Comparison of ENCODE assay signal across 15 mouse cellular contexts in the genomic region with DNA sequence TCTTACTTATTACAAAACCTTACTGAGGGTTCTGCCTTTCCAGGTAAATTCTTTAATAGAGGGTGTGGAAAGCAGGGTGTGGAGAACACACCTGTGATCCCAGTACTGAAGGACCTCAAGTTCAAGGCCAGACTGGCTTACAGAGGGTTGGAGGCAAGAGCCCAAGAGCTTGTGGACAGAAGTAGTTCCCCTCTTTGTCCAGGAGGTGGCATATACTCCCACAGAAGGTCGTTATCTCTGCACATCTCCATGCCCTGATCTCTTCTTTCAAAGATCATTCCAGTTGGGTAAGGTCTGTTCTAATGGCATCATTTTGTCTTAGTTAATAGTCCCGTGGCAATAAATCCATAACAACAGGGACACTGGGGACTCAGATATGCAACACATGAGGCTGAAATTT. TPM values are rescaled to one million over a fixed set of nuclear protein-coding genes. Genes with fewer than 3 reads are reported as not detected.
A peak's percentile ranks its signal among the peaks of the same experiment; 100 is the strongest.
DNase-seq lines count a peak whose midpoint lies in the region; ATAC-seq and TF ChIP-seq lines count a peak whose summit lies in the region.
"Had no signal": no experiment of that assay in that cellular context is flagged by ENCODE, and none has a peak within 500 bp of the region (broad histone marks: within the 10 kb centered on the region; RNA-seq: fewer than 3 reads in every experiment).

No protein-coding gene starts in this region.

- no peaks in the 10 kb centered on the region for H3K27me3 ChIP-seq in forebrain, postnatal 0 days (ENCODE audit: insufficient read depth, low read length)
- no peaks in the 10 kb centered on the region for H3K27me3 ChIP-seq in forebrain, embryonic 11.5 days (ENCODE audit: control insufficient read depth, insufficient read depth, low read length)
- no peaks in the 10 kb centered on the region for H3K27me3 ChIP-seq in liver, postnatal 0 days (ENCODE audit: insufficient read depth, low read length)
- H3K27me3 ChIP-seq in small intestine, adult 2 months (ENCODE audit: control insufficient read depth, insufficient read depth, low read length): no peaks in the 10 kb centered on the region
- H3K27me3 ChIP-seq: embryonic facial prominence, embryonic 13.5 days; hindbrain, embryonic 15.5 days; midbrain, embryonic 13.5 days had no signal

- no peak overlapping the region for H3K27ac ChIP-seq in forebrain, postnatal 0 days (ENCODE audit: low read depth, low read length)
- H3K27ac ChIP-seq in forebrain, embryonic 11.5 days (ENCODE audit: low read depth, low read length): no peak overlapping the region
- H3K27ac ChIP-seq in liver, postnatal 0 days (ENCODE audit: low read depth): no peak overlapping the region
- H3K27ac ChIP-seq in small intestine, adult 2 months (ENCODE audit: insufficient read depth, low read depth, low read length): no peak overlapping the region
- H3K27ac ChIP-seq: embryonic facial prominence, embryonic 13.5 days; hindbrain, embryonic 15.5 days; midbrain, embryonic 13.5 days had no signal

- no peak for TF ChIP-seq POLR2A in small intestine, adult 2 months (IDR thresholded peaks at IDR 0.05; ENCODE audit: low read depth, low read length)

- H3K36me3 ChIP-seq in forebrain, postnatal 0 days (ENCODE audit: insufficient read depth): no peaks in the 10 kb centered on the region
- no peaks in the 10 kb centered on the region for H3K36me3 ChIP-seq in forebrain, embryonic 11.5 days (ENCODE audit: control insufficient read depth, insufficient read depth, low read length)
- no peaks in the 10 kb centered on the region for H3K36me3 ChIP-seq in liver, postnatal 0 days (replicated peaks; ENCODE audit: insufficient read depth, low read length)
- no peaks in the 10 kb centered on the region for H3K36me3 ChIP-seq in small intestine, adult 2 months (ENCODE audit: control insufficient read depth, insufficient read depth, low read length)
- H3K36me3 ChIP-seq: embryonic facial prominence, embryonic 13.5 days; hindbrain, embryonic 15.5 days; midbrain, embryonic 13.5 days had no signal

- no peak for ATAC-seq in forebrain, postnatal 0 days
- ATAC-seq in forebrain, embryonic 11.5 days (replicated peaks; ENCODE audit: low FRiP score): no peak
- no peak for ATAC-seq in liver, postnatal 0 days
- no peak for ATAC-seq in granulocyte monocyte progenitor cell, adult 5-6 weeks (replicated peaks; ENCODE audit: poor library complexity, severe bottlenecking)
- ATAC-seq: midbrain, embryonic 13.5 days had no signal

- no peak for DNase-seq in forebrain, postnatal 0 days
- DNase-seq in forebrain, embryonic 11.5 days (ENCODE audit: low spot score): no peak
- DNase-seq in liver, postnatal 0 days: no peak
- no peak for DNase-seq in liver
- DNase-seq in adipocyte (ENCODE audit: low spot score): peak; percentile 21
- DNase-seq in right cerebral cortex, postnatal 4 days: no peak
- DNase-seq: adrenal gland, adult 8-10 months; lung, adult 18-20 months; thymus, postnatal 4 days had no signal

- TF ChIP-seq EP300 in liver, postnatal 0 days (IDR thresholded peaks at IDR 0.05; ENCODE audit: low read depth): no peak

- no peak overlapping the region for H3K4me2 ChIP-seq in forebrain, postnatal 0 days (ENCODE audit: low read depth)
- H3K4me2 ChIP-seq in forebrain, embryonic 11.5 days (ENCODE audit: low read depth, low read length, severe bottlenecking): no peak overlapping the region
- no peak overlapping the region for H3K4me2 ChIP-seq in liver, postnatal 0 days (ENCODE audit: low read depth, low read length)
- H3K4me2 ChIP-seq: embryonic facial prominence, embryonic 13.5 days; heart, embryonic 11.5 days; hindbrain, embryonic 15.5 days; midbrain, embryonic 13.5 days had no signal

- H3K4me3 ChIP-seq in forebrain, postnatal 0 days (ENCODE audit: low read depth, low read length): no peak overlapping the region
- no peak overlapping the region for H3K4me3 ChIP-seq in forebrain, embryonic 11.5 days (ENCODE audit: low read depth, low read length)
- no peak overlapping the region for H3K4me3 ChIP-seq in liver, postnatal 0 days (ENCODE audit: low read depth, low read length)
- no peak overlapping the region for H3K4me3 ChIP-seq in small intestine, adult 2 months (ENCODE audit: low read depth, low read length)
- H3K4me3 ChIP-seq: embryonic facial prominence, embryonic 13.5 days; hindbrain, embryonic 15.5 days; midbrain, embryonic 13.5 days had no signal

- TF ChIP-seq CTCF in forebrain, postnatal 0 days (IDR thresholded peaks at IDR 0.05; ENCODE audit: low read depth): peak; percentile 34; the same call in 1 of the 2 replicates
- peak; percentile 60 for TF ChIP-seq CTCF in liver, postnatal 0 days (IDR thresholded peaks at IDR 0.05; ENCODE audit: low read depth)
- peak; percentile 18; the same call in 1 of the 2 replicates for TF ChIP-seq CTCF in small intestine, adult 2 months (IDR thresholded peaks at IDR 0.05; ENCODE audit: extremely low read depth, insufficient read length, insufficient replicate concordance, low read depth, low read length)

- H3K4me1 ChIP-seq in forebrain, postnatal 0 days (ENCODE audit: insufficient read depth): no peaks in the 10 kb centered on the region
- no peaks in the 10 kb centered on the region for H3K4me1 ChIP-seq in forebrain, embryonic 11.5 days (replicated peaks; ENCODE audit: control insufficient read depth, insufficient read depth, low read length)
- H3K4me1 ChIP-seq in liver, postnatal 0 days (ENCODE audit: insufficient read depth): no peaks in the 10 kb centered on the region
- no peaks in the 10 kb centered on the region for H3K4me1 ChIP-seq in small intestine, adult 2 months (ENCODE audit: control insufficient read depth, insufficient read depth, insufficient read length, low read length)
- H3K4me1 ChIP-seq: embryonic facial prominence, embryonic 13.5 days; hindbrain, embryonic 15.5 days; midbrain, embryonic 13.5 days had no signal

- WGBS in forebrain, postnatal 0 days: 51% methylated on average over 2 of the region's 2 CpGs
- WGBS in forebrain, embryonic 11.5 days: 59% methylated on average over 2 of the region's 2 CpGs
- 49% methylated on average over 2 of the region's 2 CpGs for WGBS in liver, postnatal 0 days (ENCODE audit: insufficient replicate concordance)
- WGBS in small intestine, adult 2 months: 34% methylated on average over 2 of the region's 2 CpGs

- no peak overlapping the region for H3K9ac ChIP-seq in forebrain, postnatal 0 days
- H3K9ac ChIP-seq in forebrain, embryonic 11.5 days (ENCODE audit: low read length): no peak overlapping the region
- no peak overlapping the region for H3K9ac ChIP-seq in liver, postnatal 0 days (replicated peaks)
- H3K9ac ChIP-seq: embryonic facial prominence, embryonic 13.5 days; hindbrain, embryonic 15.5 days; midbrain, embryonic 13.5 days had no signal

- H3K9me3 ChIP-seq in forebrain, postnatal 0 days (ENCODE audit: low read length): peaks cover 5% of the 10 kb centered on the region; the same call in 1 of the 2 replicates
- peaks cover 4% of the 10 kb centered on the region; the same call in 1 of the 2 replicates for H3K9me3 ChIP-seq in forebrain, embryonic 11.5 days (ENCODE audit: control insufficient read depth, low read length)
- no peaks in the 10 kb centered on the region for H3K9me3 ChIP-seq in liver, postnatal 0 days (ENCODE audit: low read length)
- H3K9me3 ChIP-seq: embryonic facial prominence, embryonic 13.5 days; hindbrain, embryonic 15.5 days had no signal

RNA-seq across cellular contexts. Expression of gene Ly6f, which starts 49.0 kb away (rescaled TPM):
- not detected in 2 replicates for total RNA-seq in forebrain, postnatal 0 days (2014; rRNA removed)
- not detected in 2 replicates for polyA plus RNA-seq in forebrain, postnatal 0 days (2015; fragmentation: Nextera tagmentation; extraction: Ambion mirVana)
- polyA plus RNA-seq in forebrain, embryonic 11.5 days (2014; fragmentation: Nextera tagmentation; extraction: Ambion mirVana): not detected in 2 replicates
- not detected in 2 replicates for polyA plus RNA-seq in liver, postnatal 0 days (2015; fragmentation: Nextera tagmentation; extraction: Ambion mirVana)
- polyA plus RNA-seq in small intestine, adult 2 months (2012; rRNA removed): not detected in 2 replicates
- total RNA-seq in granulocyte monocyte progenitor cell, adult 5-6 weeks (2014; fragmentation: Nextera tagmentation): not detected in 2 replicates
- total RNA-seq in granulocyte monocyte progenitor cell, adult 5-6 weeks (2017): not detected in 2 replicates
- total RNA-seq: adrenal gland, adult 8-10 months had no signal
- polyA plus RNA-seq: embryonic facial prominence, embryonic 13.5 days; heart, embryonic 11.5 days; hindbrain, embryonic 15.5 days; midbrain, embryonic 13.5 days had no signal
